Comparison of ENCODE assay signal across 39 mouse cellular contexts in the genomic region with DNA sequence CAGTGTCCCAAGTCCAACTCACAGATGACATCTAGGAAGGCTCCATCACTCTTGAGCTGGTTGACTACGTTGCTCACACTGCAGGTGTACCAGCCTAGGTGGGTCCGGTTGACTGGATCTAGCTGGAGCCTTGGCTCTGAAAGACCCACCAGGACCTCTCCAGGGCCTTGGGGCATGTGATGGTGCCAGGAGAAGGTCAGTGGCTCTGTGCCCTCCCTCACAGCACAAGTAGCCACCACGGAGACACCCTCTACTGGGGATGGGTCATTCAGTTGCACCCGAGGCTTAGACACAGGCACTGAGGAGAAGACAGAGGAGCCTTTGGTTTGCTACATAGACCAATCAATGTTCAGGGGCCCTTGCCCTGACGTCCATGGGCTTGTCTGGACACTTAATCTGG. TPM values are rescaled to one million over a fixed set of nuclear protein-coding genes. Genes with fewer than 3 reads are reported as not detected.
"Had no signal": no experiment of that assay in that cellular context is flagged by ENCODE, and none has a peak within 500 bp of the region (broad histone marks: within the 10 kb centered on the region; RNA-seq: fewer than 3 reads in every experiment).

No protein-coding gene starts in this region.

- H3K9ac ChIP-seq: limb, embryonic 12.5 days; limb, embryonic 13.5 days; limb, embryonic 15.5 days; liver, embryonic 12.5 days; liver, embryonic 13.5 days; liver, embryonic 14.5 days; liver, embryonic 15.5 days; liver, postnatal 0 days; lung, embryonic 14.5 days; lung, embryonic 15.5 days; midbrain, embryonic 12.5 days; midbrain, embryonic 13.5 days; midbrain, embryonic 15.5 days; neural tube, embryonic 12.5 days had no signal

- H3K27me3 ChIP-seq: limb, embryonic 13.5 days; limb, embryonic 15.5 days; liver, embryonic 13.5 days; liver, embryonic 15.5 days; midbrain, embryonic 12.5 days; midbrain, embryonic 13.5 days; midbrain, embryonic 15.5 days; neural tube, embryonic 12.5 days had no signal

- H3K27ac ChIP-seq: limb, embryonic 12.5 days; limb, embryonic 13.5 days; limb, embryonic 15.5 days; liver, embryonic 12.5 days; liver, embryonic 13.5 days; liver, embryonic 14.5 days; liver, embryonic 15.5 days; lung, embryonic 15.5 days; macrophage; midbrain, embryonic 10.5 days; midbrain, embryonic 12.5 days; midbrain, embryonic 13.5 days; midbrain, embryonic 15.5 days; neural tube, embryonic 12.5 days had no signal

- DNase-seq: left cerebral cortex, postnatal 4 days; liver; liver, embryonic 13.5 days; liver, postnatal 0 days; lung, adult 18-20 months; lung, adult 2 months; lung, embryonic 14.5 days; lung, postnatal 10 days; lung, postnatal 14 days; lung, postnatal 36 days; lung, postnatal 4 days; midbrain, embryonic 14.5 days had no signal

- H3K4me2 ChIP-seq: limb, embryonic 12.5 days; limb, embryonic 13.5 days; limb, embryonic 15.5 days; liver, embryonic 11.5 days; liver, embryonic 12.5 days; liver, embryonic 13.5 days; liver, embryonic 15.5 days; lung, embryonic 14.5 days; lung, embryonic 15.5 days; midbrain, embryonic 11.5 days; midbrain, embryonic 12.5 days; midbrain, embryonic 13.5 days; midbrain, embryonic 15.5 days; neural tube, embryonic 12.5 days had no signal

- H3K36me3 ChIP-seq: limb, embryonic 10.5 days; limb, embryonic 12.5 days; limb, embryonic 13.5 days; limb, embryonic 15.5 days; liver, embryonic 12.5 days; liver, embryonic 13.5 days; liver, embryonic 15.5 days; lung, embryonic 15.5 days; midbrain, embryonic 10.5 days; midbrain, embryonic 12.5 days; midbrain, embryonic 13.5 days; midbrain, embryonic 15.5 days; neural tube, embryonic 12.5 days had no signal

- H3K4me1 ChIP-seq: liver, embryonic 12.5 days; liver, embryonic 13.5 days; megakaryocyte, embryonic 14.5 days; midbrain, embryonic 12.5 days; midbrain, embryonic 13.5 days; midbrain, embryonic 15.5 days; neural tube, embryonic 12.5 days had no signal

- H3K4me3 ChIP-seq: limb, embryonic 10.5 days; limb, embryonic 12.5 days; limb, embryonic 13.5 days; limb, embryonic 15.5 days; liver, embryonic 12.5 days; liver, embryonic 13.5 days; liver, embryonic 15.5 days; lung, embryonic 15.5 days; megakaryocyte, embryonic 14.5 days; midbrain, embryonic 10.5 days; midbrain, embryonic 12.5 days; midbrain, embryonic 13.5 days; midbrain, embryonic 15.5 days; myocyte; neural tube, embryonic 12.5 days had no signal

- ATAC-seq: liver, embryonic 12.5 days; liver, postnatal 0 days; lung, postnatal 0 days; midbrain, embryonic 13.5 days; midbrain, embryonic 15.5 days; midbrain, embryonic 16.5 days had no signal

- H3K9me3 ChIP-seq: limb, embryonic 10.5 days; limb, embryonic 12.5 days; limb, embryonic 13.5 days; limb, embryonic 15.5 days; liver, embryonic 12.5 days; liver, embryonic 13.5 days; liver, embryonic 15.5 days; lung, embryonic 15.5 days; megakaryocyte, embryonic 14.5 days; midbrain, embryonic 10.5 days; midbrain, embryonic 12.5 days; midbrain, embryonic 13.5 days; midbrain, embryonic 15.5 days; neural tube, embryonic 12.5 days had no signal

RNA-seq across cellular contexts. Expression of gene Gm1113, which starts 1.9 kb away (rescaled TPM):
- polyA plus RNA-seq: limb, embryonic 10.5 days; limb, embryonic 11.5 days; limb, embryonic 12.5 days; limb, embryonic 13.5 days; limb, embryonic 14.5 days; limb, embryonic 15.5 days; liver, adult 2 months; liver, embryonic 11.5 days; liver, embryonic 12.5 days; liver, embryonic 13.5 days; liver, embryonic 14.5 days; liver, embryonic 15.5 days; liver, embryonic 16.5 days; liver, postnatal 0 days; lung, adult 2 months; lung, embryonic 14.5 days; lung, embryonic 15.5 days; lung, embryonic 16.5 days; lung, postnatal 0 days; macrophage; midbrain, embryonic 10.5 days; midbrain, embryonic 11.5 days; midbrain, embryonic 12.5 days; midbrain, embryonic 13.5 days; midbrain, embryonic 14.5 days; midbrain, embryonic 15.5 days; midbrain, embryonic 16.5 days; midbrain, postnatal 0 days; myocyte; neural tube, embryonic 11.5 days; neural tube, embryonic 12.5 days had no signal

RNA-seq across cellular contexts. Expression of gene Ddx25, which starts 42.1 kb away (rescaled TPM):
- polyA plus RNA-seq: macrophage, myocyte had no signal

RNA-seq across cellular contexts. Expression of gene Pate2, which starts 53.9 kb away (rescaled TPM):
- polyA plus RNA-seq: liver, adult 2 months; lung, adult 2 months; macrophage had no signal
